Mouse (Mus musculus) forebrain, embryonic 16.5 days (tissue): Measurements from ENCODE around the gene Tedc1. TPM values are rescaled to one million over a fixed set of nuclear protein-coding genes. Genes with fewer than 3 reads are reported as not detected.

ENCODE experiments used
- ATAC-seq: fragments of 200-750 bp; cut with Nextera tagmentation; 2 replicates; pipeline ENCODE4 v1.8.0; 2017; ENCODE audit warnings: mild to moderate bottlenecking, moderate library complexity
- H3K27ac ChIP-seq: fragments of 300-500 bp; sonication (generic); 2 replicates; pipeline ENCODE4 v1.5.1; 2014; ENCODE audit warnings: low read length, control low read depth
- H3K27me3 ChIP-seq: fragments of 300-500 bp; sonication (generic); replicated peaks from 2 replicates; pipeline ENCODE4 v1.6.1; 2014; ENCODE audit warnings: low read length; ENCODE audit not compliant: control insufficient read depth, insufficient read depth
- H3K36me3 ChIP-seq: fragments of 300-500 bp; sonication (generic); 2 replicates; pipeline ENCODE4 v1.6.1; 2014; ENCODE audit not compliant: control insufficient read depth, insufficient read depth
- H3K4me1 ChIP-seq: fragments of 300-500 bp; sonication (generic); replicated peaks from 2 replicates; pipeline ENCODE4 v1.6.1; 2014; ENCODE audit warnings: low read length; ENCODE audit not compliant: control insufficient read depth, insufficient read depth
- H3K4me2 ChIP-seq: fragments of 300-500 bp; sonication (generic); 2 replicates; pipeline ENCODE4 v1.6.1; 2014; ENCODE audit warnings: mild to moderate bottlenecking, low read length, control low read depth
- H3K4me3 ChIP-seq: fragments of 300-500 bp; sonication (generic); replicated peaks from 2 replicates; pipeline ENCODE4 v1.5.1; 2014; ENCODE audit warnings: mild to moderate bottlenecking, low read length, control low read depth
- H3K9ac ChIP-seq: fragments of 300-500 bp; sonication (generic); replicated peaks from 2 replicates; pipeline ENCODE4 v1.6.1; 2014; ENCODE audit warnings: low read depth, low read length, control low read depth
- H3K9me3 ChIP-seq: fragments of 300-500 bp; sonication (generic); 2 replicates; pipeline ENCODE4 v1.6.1; 2016; ENCODE audit warnings: low read length; ENCODE audit not compliant: control insufficient read depth
- WGBS: fragments of 180-500 bp; shearing (Covaris S2); extraction: QIAGEN DNeasy Blood & Tissue Kit; methylation state at CpG from one replicate; pipeline ENCODE4 v1.1.7; 2014; 5-methylcytosine and 5-hydroxymethylcytosine counted together
- polyA plus RNA-seq: library from polyadenylated mRNA; unstranded; fragments of >200 nt; fragmentation: Nextera tagmentation; extraction: Ambion mirVana; gene quantifications from 2 replicates; pipeline ENCODE4 v1.2.1, GENCODE M21; 2015

Tedc1 gene
- polyA plus RNA-seq, 1 experiment from 2014 or later: 21.5 TPM

GRCm38 (mm10) chr12:113205251-113205942, 49.2 kb downstream of the Tedc1 start:
- Histone ChIP-seq H3K27ac (no peak overlapping the region), H3K4me3 (no peak overlapping the region), H3K9ac (no peak overlapping the region), H3K27me3 (no peaks in the 10 kb centered on the region), H3K4me1 (no peaks in the 10 kb centered on the region), H3K9me3 (no peaks in the 10 kb centered on the region), H3K4me2 (no peak overlapping the region), H3K36me3 (no peaks in the 10 kb centered on the region)
- 86% methylated on average over 7 of the region's 7 CpGs for WGBS
- no peak for ATAC-seq

- WGBS: 84% methylated on average over 6 of the region's 6 CpGs
- Histone ChIP-seq H3K27me3 (no peaks in the 10 kb centered on the region), H3K4me2 (no peak overlapping the region), H3K4me3 (no peak overlapping the region), H3K9ac (no peak overlapping the region), H3K4me1 (no peaks in the 10 kb centered on the region), H3K9me3 (no peaks in the 10 kb centered on the region), H3K36me3 (no peaks in the 10 kb centered on the region), H3K27ac (no peak overlapping the region)
- no peak for ATAC-seq
Measured at GRCm38 (mm10) chr12:113207737-113208136, 51.5 kb downstream of the Tedc1 start.

GRCm38 (mm10) chr12:113210586-113211378, 54.6 kb downstream of the Tedc1 start:
- no peak overlapping the region for H3K27ac ChIP-seq
- no peaks in the 10 kb centered on the region for H3K9me3 ChIP-seq
- no peaks in the 10 kb centered on the region for H3K4me1 ChIP-seq
- no peak overlapping the region for H3K4me2 ChIP-seq
- H3K4me3 ChIP-seq: no peak overlapping the region
- ATAC-seq: no peak
- H3K36me3 ChIP-seq: no peaks in the 10 kb centered on the region
- 92% methylated on average over 17 of the region's 17 CpGs for WGBS
- H3K9ac ChIP-seq: no peak overlapping the region
- H3K27me3 ChIP-seq: no peaks in the 10 kb centered on the region

- no peaks in the 10 kb centered on the region for H3K9me3 ChIP-seq
- ATAC-seq: no peak
- no peaks in the 10 kb centered on the region for H3K27me3 ChIP-seq
- H3K27ac ChIP-seq: no peak overlapping the region
- WGBS: 89% methylated on average over 5 of the region's 5 CpGs
- no peaks in the 10 kb centered on the region for H3K4me1 ChIP-seq
- no peak overlapping the region for H3K4me3 ChIP-seq
- H3K9ac ChIP-seq: no peak overlapping the region
- H3K4me2 ChIP-seq: no peak overlapping the region
- H3K36me3 ChIP-seq: no peaks in the 10 kb centered on the region
Measured at GRCm38 (mm10) chr12:113211772-113212171, 55.6 kb downstream of the Tedc1 start.

GRCm38 (mm10) chr12:113212326-113212924, 56.2 kb downstream of the Tedc1 start:
- Histone ChIP-seq H3K27ac (no peak overlapping the region), H3K36me3 (no peaks in the 10 kb centered on the region), H3K4me1 (no peaks in the 10 kb centered on the region), H3K4me2 (no peak overlapping the region), H3K9me3 (no peaks in the 10 kb centered on the region), H3K9ac (no peak overlapping the region), H3K4me3 (no peak overlapping the region), H3K27me3 (no peaks in the 10 kb centered on the region)
- 86% methylated on average over 10 of the region's 10 CpGs for WGBS
- ATAC-seq: no peak

GRCm38 (mm10) chr12:113213226-113213625, 57.0 kb downstream of the Tedc1 start:
- no peaks in the 10 kb centered on the region for H3K4me1 ChIP-seq
- H3K36me3 ChIP-seq: no peaks in the 10 kb centered on the region
- no peak for ATAC-seq
- H3K4me2 ChIP-seq: no peak overlapping the region
- H3K9me3 ChIP-seq: no peaks in the 10 kb centered on the region
- no peak overlapping the region for H3K4me3 ChIP-seq
- H3K9ac ChIP-seq: no peak overlapping the region
- H3K27ac ChIP-seq: no peak overlapping the region
- H3K27me3 ChIP-seq: no peaks in the 10 kb centered on the region
- WGBS: 76% methylated on average over 2 of the region's 2 CpGs

- Histone ChIP-seq H3K36me3 (no peaks in the 10 kb centered on the region), H3K27ac (no peak overlapping the region), H3K4me3 (no peak overlapping the region), H3K27me3 (no peaks in the 10 kb centered on the region), H3K4me1 (no peaks in the 10 kb centered on the region), H3K4me2 (no peak overlapping the region), H3K9ac (no peak overlapping the region), H3K9me3 (no peaks in the 10 kb centered on the region)
- 84% methylated on average over 25 of the region's 25 CpGs for WGBS
- ATAC-seq: no peak
Measured at GRCm38 (mm10) chr12:113214072-113214808, 58.0 kb downstream of the Tedc1 start.

GRCm38 (mm10) chr12:113214972-113215666, 58.9 kb downstream of the Tedc1 start:
- no peak overlapping the region for H3K4me3 ChIP-seq
- no peak overlapping the region for H3K9ac ChIP-seq
- no peak overlapping the region for H3K4me2 ChIP-seq
- 86% methylated on average over 16 of the region's 16 CpGs for WGBS
- no peaks in the 10 kb centered on the region for H3K9me3 ChIP-seq
- no peaks in the 10 kb centered on the region for H3K36me3 ChIP-seq
- ATAC-seq: no peak
- H3K27ac ChIP-seq: no peak overlapping the region
- no peaks in the 10 kb centered on the region for H3K27me3 ChIP-seq
- H3K4me1 ChIP-seq: no peaks in the 10 kb centered on the region
